Mouse (Mus musculus) midbrain, embryonic 11.5 days (tissue): ENCODE measurements at regions not wholly inside any gene's neighbourhood (a gene's known extent, or its start where the extent isn't known, plus 50 kb on each side); places are given as distances from the start of the nearest gene placed in this dataset.

Experiments
- ATAC-seq: fragments of 200-750 bp; cut with Nextera tagmentation; 2 replicates; pipeline ENCODE4 v1.8.0; 2017; ENCODE audit warnings: moderate TSS enrichment, moderate library complexity; ENCODE audit not compliant: low FRiP score
- DNase-seq: peaks from one replicate; pipeline ENCODE4 v3.0.0; 2015; ENCODE audit warnings: low spot score; ENCODE audit errors: missing footprints
- H3K27ac ChIP-seq: fragments of 300-500 bp; sonication (generic); 2 replicates; pipeline ENCODE4 v1.5.1; 2014; ENCODE audit warnings: low read depth, low read length
- H3K27me3 ChIP-seq: fragments of 300-500 bp; sonication (generic); 2 replicates; pipeline ENCODE4 v1.6.1; 2014; ENCODE audit warnings: mild to moderate bottlenecking, low read length, moderate library complexity, mixed read lengths; ENCODE audit not compliant: control insufficient read depth, insufficient read depth
- H3K36me3 ChIP-seq: fragments of 300-500 bp; sonication (generic); 2 replicates; pipeline ENCODE4 v1.6.1; 2014; ENCODE audit warnings: mild to moderate bottlenecking, low read length, moderate library complexity, mixed read lengths; ENCODE audit not compliant: control insufficient read depth, insufficient read depth
- H3K4me1 ChIP-seq: fragments of 300-500 bp; sonication (generic); 2 replicates; pipeline ENCODE4 v1.6.1; 2014; ENCODE audit warnings: low read length; ENCODE audit not compliant: control insufficient read depth, insufficient read depth
- H3K4me2 ChIP-seq: fragments of 300-500 bp; sonication (generic); 2 replicates; pipeline ENCODE4 v1.6.1; 2014; ENCODE audit warnings: mild to moderate bottlenecking, moderate library complexity
- H3K4me3 ChIP-seq: fragments of 300-500 bp; sonication (generic); 2 replicates; pipeline ENCODE4 v1.5.1; 2014; ENCODE audit warnings: low read depth, low read length
- H3K9ac ChIP-seq: fragments of 300-500 bp; sonication (generic); 2 replicates; pipeline ENCODE4 v1.6.1; 2014; ENCODE audit warnings: low read length
- H3K9me3 ChIP-seq: fragments of 300-500 bp; sonication (generic); 2 replicates; pipeline ENCODE4 v1.6.1; 2016; ENCODE audit warnings: low read length; ENCODE audit not compliant: control insufficient read depth
- WGBS: fragments of 180-500 bp; shearing (Covaris S2); extraction: QIAGEN DNeasy Blood & Tissue Kit; methylation state at CpG from one replicate; pipeline ENCODE4 v1.1.7; 2014; 5-methylcytosine and 5-hydroxymethylcytosine counted together

- peak; percentile 9; the same call in 1 of the 2 replicates for ATAC-seq
- Histone ChIP-seq H3K4me3 (peak overlapping the region; percentile 11; the same call in 1 of the 2 replicates), H3K9me3 (no peaks in the 10 kb centered on the region), H3K27me3 (0 out of 2 replicates have a peak, but pooled peaks cover 2% of the 10 kb centered on the region), H3K27ac (no peak overlapping the region), H3K4me1 (peaks cover 17% of the 10 kb centered on the region), H3K4me2 (peak overlapping the region; percentile 45), H3K9ac (peak overlapping the region; percentile 51), H3K36me3 (no peaks in the 10 kb centered on the region)
- no peak for DNase-seq
- 4% methylated on average over 27 of the region's 29 CpGs for WGBS
These were observed 94.0 kb upstream of the Gm26897 start for GRCm38 (mm10) chr5:111639476-111640287.

- 58% methylated on average over 7 of the region's 7 CpGs for WGBS
- DNase-seq, result no peak
- Histone ChIP-seq H3K9ac (no peak overlapping the region), H3K27ac (no peak overlapping the region), H3K4me2 (no peak overlapping the region), H3K27me3 (0 out of 2 replicates have a peak, but pooled peaks cover 2% of the 10 kb centered on the region), H3K9me3 (no peaks in the 10 kb centered on the region), H3K4me1 (peaks cover 20% of the 10 kb centered on the region), H3K36me3 (no peaks in the 10 kb centered on the region), H3K4me3 (no peak overlapping the region)
- no peak for ATAC-seq
These were observed 92.7 kb upstream of the Gm26897 start for GRCm38 (mm10) chr5:111640976-111641375.

GRCm38 (mm10) chr5:111641685-111642084 is 92.0 kb upstream of the Gm26897 start:
- H3K27me3 ChIP-seq, result 0 out of 2 replicates have a peak, but pooled peaks cover 2% of the 10 kb centered on the region
- H3K27ac ChIP-seq, result no peak overlapping the region
- H3K4me2 ChIP-seq, result no peak overlapping the region
- H3K4me1 ChIP-seq, result peaks cover 20% of the 10 kb centered on the region
- H3K36me3 ChIP-seq, result no peaks in the 10 kb centered on the region
- H3K9me3 ChIP-seq, result no peaks in the 10 kb centered on the region
- H3K9ac ChIP-seq, result no peak overlapping the region
- DNase-seq (no peak), ATAC-seq (no peak)
- no peak overlapping the region for H3K4me3 ChIP-seq
- 80% methylated on average over 4 of the region's 4 CpGs for WGBS

- peaks cover 31% of the 10 kb centered on the region for H3K4me1 ChIP-seq
- H3K27ac ChIP-seq, result no peak overlapping the region
- H3K27me3 ChIP-seq, result 0 out of 2 replicates have a peak, but pooled peaks cover 2% of the 10 kb centered on the region
- no peak for DNase-seq
- H3K9ac ChIP-seq, result no peak overlapping the region
- WGBS, result 93% methylated on average over 2 of the region's 2 CpGs
- no peaks in the 10 kb centered on the region for H3K9me3 ChIP-seq
- no peak overlapping the region for H3K4me3 ChIP-seq
- H3K36me3 ChIP-seq, result no peaks in the 10 kb centered on the region
- no peak for ATAC-seq
- no peak overlapping the region for H3K4me2 ChIP-seq
These were observed 89.6 kb upstream of the Gm26897 start for GRCm38 (mm10) chr5:111644142-111644541.

- Histone ChIP-seq H3K4me3 (no peak overlapping the region), H3K27ac (no peak overlapping the region), H3K9ac (no peak overlapping the region), H3K9me3 (no peaks in the 10 kb centered on the region), H3K4me1 (peaks cover 29% of the 10 kb centered on the region), H3K36me3 (no peaks in the 10 kb centered on the region), H3K27me3 (0 out of 2 replicates have a peak, but pooled peaks cover 2% of the 10 kb centered on the region), H3K4me2 (no peak overlapping the region)
- DNase-seq, result no peak
- whole genome bisulfite sequencing, result 75% methylated on average over 4 of the region's 4 CpGs
- ATAC-seq, result no peak
These were observed 88.9 kb upstream of the Gm26897 start for GRCm38 (mm10) chr5:111644788-111645187.

GRCm38 (mm10) chr5:111647686-111648200 is 86.0 kb upstream of the Gm26897 start:
- Histone ChIP-seq H3K4me2 (no peak overlapping the region), H3K27ac (no peak overlapping the region), H3K27me3 (no peaks in the 10 kb centered on the region), H3K9ac (no peak overlapping the region), H3K4me3 (no peak overlapping the region), H3K9me3 (no peaks in the 10 kb centered on the region), H3K4me1 (peaks cover 20% of the 10 kb centered on the region), H3K36me3 (no peaks in the 10 kb centered on the region)
- ATAC-seq (no peak), DNase-seq (no peak)
- WGBS, result 81% methylated on average over 6 of the region's 6 CpGs

GRCm38 (mm10) chr5:111648481-111648880 is 85.2 kb upstream of the Gm26897 start:
- ATAC-seq, result no peak

GRCm38 (mm10) chr5:111649012-111649411 is 84.7 kb upstream of the Gm26897 start:
- H3K27ac ChIP-seq, result no peak overlapping the region
- H3K4me2 ChIP-seq, result peak overlapping the region; percentile 1; the same call in 1 of the 2 replicates

More at GRCm38 (mm10) chr5:111648481-111648880, 85.2 kb upstream of the Gm26897 start:
- Histone ChIP-seq H3K9me3 (no peaks in the 10 kb centered on the region), H3K4me1 (peaks cover 20% of the 10 kb centered on the region), H3K9ac (no peak overlapping the region), H3K4me2 (peak overlapping the region; percentile 1; the same call in 1 of the 2 replicates), H3K27ac (no peak overlapping the region), H3K36me3 (no peaks in the 10 kb centered on the region), H3K27me3 (no peaks in the 10 kb centered on the region), H3K4me3 (no peak overlapping the region)
- WGBS, result 49% methylated on average over 7 of the region's 7 CpGs
- no peak for DNase-seq

GRCm38 (mm10) chr5:111652472-111652871 is 81.3 kb upstream of the Gm26897 start:
- Histone ChIP-seq H3K36me3 (no peaks in the 10 kb centered on the region), H3K4me2 (no peak overlapping the region), H3K9ac (no peak overlapping the region), H3K27me3 (no peaks in the 10 kb centered on the region), H3K27ac (no peak overlapping the region), H3K9me3 (no peaks in the 10 kb centered on the region), H3K4me3 (no peak overlapping the region), H3K4me1 (peaks cover 16% of the 10 kb centered on the region)
- DNase-seq, result no peak
- 35% methylated on average over 2 of the region's 2 CpGs for WGBS
- ATAC-seq, result no peak

More at GRCm38 (mm10) chr5:111649012-111649411, 84.7 kb upstream of the Gm26897 start:
- Histone ChIP-seq H3K27me3 (no peaks in the 10 kb centered on the region), H3K36me3 (no peaks in the 10 kb centered on the region), H3K4me3 (no peak overlapping the region), H3K9me3 (no peaks in the 10 kb centered on the region), H3K9ac (no peak overlapping the region), H3K4me1 (peaks cover 20% of the 10 kb centered on the region)
- WGBS, result 10% methylated on average over 10 of the region's 10 CpGs
- peak; percentile 84 for ATAC-seq
- DNase-seq, result peak; percentile 97
